Mouse (Mus musculus): ENCODE measurements around the gene Hps5. TPM values are rescaled to one million over a fixed set of nuclear protein-coding genes. Genes with fewer than 3 reads are reported as not detected.

Gene Hps5
- polyA plus RNA-seq, 1 experiment from 2014 or later: 13.7 TPM

DNA sequence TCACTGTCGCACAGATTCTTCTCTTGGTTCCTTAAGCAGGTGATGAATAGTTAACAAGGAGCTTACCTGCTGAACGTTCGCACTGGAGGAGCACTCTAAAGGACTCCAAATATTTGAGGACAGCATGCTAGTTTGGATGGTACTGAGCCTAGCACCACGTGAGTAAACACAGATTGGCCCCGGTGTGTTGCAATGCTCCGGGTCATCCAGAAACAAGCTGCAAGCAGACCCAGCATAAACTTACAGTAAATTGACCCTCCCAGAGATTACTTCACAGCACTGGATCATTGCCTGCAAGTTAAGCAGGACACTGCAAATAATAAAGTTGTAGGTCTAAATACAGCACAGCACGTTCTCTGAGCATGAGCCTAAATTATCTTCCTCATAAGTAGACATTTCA lies 76.3 kb downstream of the Hps5 start:
- WGBS: 82% methylated on average over 7 of the region's 7 CpGs
- ATAC-seq (replicated peaks): no peak

DNA sequence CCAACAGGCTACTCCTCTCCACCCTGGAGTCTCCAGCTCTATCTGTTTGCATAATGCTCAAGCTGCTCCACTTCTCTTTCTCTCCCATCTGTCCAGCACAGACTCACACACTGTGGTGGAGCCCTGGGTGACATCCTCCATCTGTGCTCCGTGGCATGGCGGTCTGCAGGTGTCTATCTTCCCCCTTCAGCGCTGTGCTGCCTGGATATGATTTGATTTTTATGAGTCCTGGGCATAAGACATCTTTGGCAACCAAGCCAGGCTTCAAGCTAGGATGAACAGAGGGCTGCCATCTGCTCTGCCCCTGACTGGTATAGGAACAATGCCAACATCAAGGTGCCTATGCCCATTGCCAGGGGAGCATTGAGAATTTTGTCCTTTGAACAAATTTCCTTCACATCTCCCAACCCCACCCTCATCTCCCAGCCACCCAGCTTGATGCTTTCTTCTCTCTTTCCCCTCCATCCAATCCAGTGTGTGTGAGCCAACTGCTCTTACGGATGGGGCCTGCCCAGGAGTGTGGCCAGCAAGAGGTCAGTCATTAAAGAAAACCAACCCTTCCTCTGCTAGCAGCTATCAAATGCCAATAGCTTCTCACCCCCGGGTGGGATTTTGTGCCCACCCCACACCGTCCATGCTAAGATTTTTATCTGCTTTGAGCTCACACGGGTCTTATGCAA lies 77.1 kb downstream of the Hps5 start:
- ATAC-seq (replicated peaks): no peak
- Histone ChIP-seq H3K27ac (no peak overlapping the region), H3K4me2 (no peak overlapping the region), H3K27me3 (replicated peaks) (no peaks in the 10 kb centered on the region; the same call in 1 of the 2 replicates), H3K4me3 (no peak overlapping the region), H3K9me3 (no peaks in the 10 kb centered on the region), H3K4me1 (no peaks in the 10 kb centered on the region), H3K9ac (no peak overlapping the region), H3K36me3 (replicated peaks) (no peaks in the 10 kb centered on the region)
- 83% methylated on average over 7 of the region's 7 CpGs for WGBS

More for the DNA sequence above, 76.3 kb downstream of the Hps5 start:
- Histone ChIP-seq H3K4me2 (no peak overlapping the region), H3K27me3 (replicated peaks) (no peaks in the 10 kb centered on the region; the same call in 1 of the 2 replicates), H3K27ac (no peak overlapping the region), H3K4me3 (no peak overlapping the region), H3K4me1 (no peaks in the 10 kb centered on the region), H3K9me3 (no peaks in the 10 kb centered on the region), H3K9ac (no peak overlapping the region), H3K36me3 (replicated peaks) (no peaks in the 10 kb centered on the region)

DNA sequence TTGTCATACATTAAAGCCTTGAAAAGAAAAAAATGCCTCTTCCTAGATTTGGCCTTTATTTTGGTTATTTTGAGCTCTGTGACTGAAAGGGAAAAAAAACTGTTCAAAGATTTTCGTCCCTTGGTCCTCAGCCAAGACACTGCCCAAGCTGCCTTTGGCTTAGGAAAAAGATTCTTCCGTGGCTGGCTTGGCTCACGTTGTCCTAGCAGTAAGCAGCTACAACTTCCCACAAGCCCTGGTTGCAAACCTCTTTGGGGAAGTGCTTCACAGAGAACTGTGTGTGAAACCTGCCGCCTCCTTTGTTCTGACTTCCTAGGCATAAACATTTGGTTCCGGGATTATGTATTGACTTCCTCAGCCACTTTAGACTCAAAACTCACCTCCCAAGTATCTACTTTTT lies 79.0 kb downstream of the Hps5 start:
- H3K27me3 ChIP-seq (replicated peaks): no peaks in the 10 kb centered on the region; the same call in 1 of the 2 replicates
- no peak overlapping the region for H3K9ac ChIP-seq
- H3K4me2 ChIP-seq: no peak overlapping the region
- H3K4me1 ChIP-seq: no peaks in the 10 kb centered on the region
- H3K36me3 ChIP-seq (replicated peaks): no peaks in the 10 kb centered on the region
- no peak overlapping the region for H3K4me3 ChIP-seq
- H3K9me3 ChIP-seq: no peaks in the 10 kb centered on the region
- no peak overlapping the region for H3K27ac ChIP-seq
- WGBS: 62% methylated on average over 5 of the region's 5 CpGs
- ATAC-seq (replicated peaks): no peak

DNA sequence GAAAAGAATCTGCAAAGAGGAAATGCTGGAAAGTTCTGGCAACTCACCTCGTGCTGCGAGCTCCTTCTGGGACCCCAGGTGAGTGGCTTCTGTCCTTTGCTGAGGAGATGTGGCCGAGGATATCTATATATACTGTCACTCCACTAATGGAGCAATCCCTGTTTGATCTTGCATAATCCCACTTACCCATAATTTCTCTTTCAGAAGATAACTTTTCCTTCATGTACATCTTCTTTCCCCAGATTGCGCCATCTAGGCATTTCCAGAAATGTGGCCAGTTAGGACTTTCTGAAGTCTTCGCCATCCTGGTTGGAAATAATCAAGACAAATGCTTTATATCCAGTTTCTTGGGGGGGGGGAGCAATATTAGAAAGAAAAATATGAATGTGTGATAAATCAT lies 80.3 kb downstream of the Hps5 start, which contains the start of gene Saa3:
Gene Saa3, minus strand, starts transcription at position 101 of the 400 bp plus-strand sequence.
- no peaks in the 10 kb centered on the region for H3K9me3 ChIP-seq
- no peak within 1 kb of the TSS for H3K4me2 ChIP-seq
- no peaks in the 10 kb centered on the region; the same call in 1 of the 2 replicates for H3K27me3 ChIP-seq (replicated peaks)
- no peaks in the 10 kb centered on the region for H3K36me3 ChIP-seq (replicated peaks)
- H3K4me1 ChIP-seq: no peaks in the 10 kb centered on the region
- H3K9ac ChIP-seq: no peak within 1 kb of the TSS
- H3K4me3 ChIP-seq: no peak within 1 kb of the TSS
- WGBS: 90% methylated on average over 5 of the region's 5 CpGs
- no peak for ATAC-seq (replicated peaks)
- H3K27ac ChIP-seq: no peak within 1 kb of the TSS

DNA sequence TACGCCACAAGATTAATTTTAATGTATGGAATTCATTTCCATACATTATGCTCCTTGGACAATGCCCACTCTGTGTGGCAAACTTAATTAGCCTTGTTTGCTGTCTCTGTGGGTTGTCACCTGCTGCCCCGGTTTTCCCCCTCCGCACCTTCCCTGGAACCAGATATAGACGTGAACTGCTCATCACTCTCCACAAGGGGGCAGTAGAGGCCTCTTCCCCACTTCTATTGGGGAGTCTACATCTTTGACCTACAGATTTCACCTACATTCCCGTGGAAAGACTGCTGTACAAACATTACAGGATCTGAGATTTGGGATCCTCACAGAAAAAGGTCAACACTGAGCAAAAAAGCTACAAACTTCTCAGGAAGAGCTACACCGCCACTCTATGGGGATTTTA lies 81.3 kb downstream of the Hps5 start:
- Histone ChIP-seq H3K27ac (no peak overlapping the region), H3K4me2 (no peak overlapping the region), H3K36me3 (replicated peaks) (no peaks in the 10 kb centered on the region), H3K4me1 (peaks cover 3% of the 10 kb centered on the region), H3K9me3 (no peaks in the 10 kb centered on the region), H3K9ac (no peak overlapping the region), H3K4me3 (no peak overlapping the region), H3K27me3 (replicated peaks) (no peaks in the 10 kb centered on the region)
- WGBS: 28% methylated on average over 6 of the region's 6 CpGs
- ATAC-seq (replicated peaks): no peak

DNA sequence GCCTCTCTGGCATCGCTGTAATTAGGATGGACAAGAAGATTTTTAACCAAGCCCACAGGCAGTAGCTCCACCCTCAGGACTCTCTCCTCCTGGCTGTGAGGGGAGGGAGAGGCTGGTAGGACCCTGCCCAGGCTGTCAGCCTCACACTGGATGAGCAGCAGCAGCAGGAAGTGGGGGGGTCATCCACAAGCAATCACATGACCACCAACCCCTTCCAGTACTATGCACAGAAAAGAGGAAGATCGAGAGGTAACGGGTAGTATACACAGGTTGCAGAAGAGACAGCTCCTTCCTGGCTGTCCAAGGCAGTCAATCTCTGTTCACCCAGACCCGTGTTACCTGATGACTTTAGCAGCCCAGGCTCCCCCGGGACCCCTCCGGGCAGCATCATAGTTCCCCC lies 83.6 kb downstream of the Hps5 start:
- no peaks in the 10 kb centered on the region for H3K9me3 ChIP-seq
- no peak for ATAC-seq (replicated peaks)
- no peak overlapping the region for H3K4me2 ChIP-seq
- WGBS: 78% methylated on average over 6 of the region's 6 CpGs
- H3K36me3 ChIP-seq (replicated peaks): no peaks in the 10 kb centered on the region
- no peak overlapping the region for H3K27ac ChIP-seq
- H3K27me3 ChIP-seq (replicated peaks): no peaks in the 10 kb centered on the region
- peaks cover 9% of the 10 kb centered on the region for H3K4me1 ChIP-seq
- H3K4me3 ChIP-seq: no peak overlapping the region
- no peak overlapping the region for H3K9ac ChIP-seq

Other genes starting within 250 kb of the Hps5 start
- gene Sergef, start 156.3 kb downstream of the Hps5 start, polyA plus RNA-seq (2015; fragmentation: Nextera tagmentation; extraction: Ambion mirVana): 42.9 and 45.6 TPM in 2 replicates
- 0.78 and 0.80 TPM in 2 replicates for gene Tph1, start 123.5 kb downstream of the Hps5 start, polyA plus RNA-seq (2015; fragmentation: Nextera tagmentation; extraction: Ambion mirVana)
- gene Saal1, start 85.4 kb downstream of the Hps5 start, polyA plus RNA-seq (2015; fragmentation: Nextera tagmentation; extraction: Ambion mirVana): 13.3 and 13.9 TPM in 2 replicates
- 0.15 TPM in 1 of 2 replicates, not detected in the other for gene Saa3, start 80.4 kb downstream of the Hps5 start, polyA plus RNA-seq (2015; fragmentation: Nextera tagmentation; extraction: Ambion mirVana)
- gene Saa4, start 63.5 kb downstream of the Hps5 start, polyA plus RNA-seq (2015; fragmentation: Nextera tagmentation; extraction: Ambion mirVana): not detected in 2 replicates
- gene Saa1, start 53.1 kb downstream of the Hps5 start, polyA plus RNA-seq (2015; fragmentation: Nextera tagmentation; extraction: Ambion mirVana): 0.30 and 0.31 TPM in 2 replicates
- not detected in 2 replicates for gene Saa2, start 44.3 kb downstream of the Hps5 start, polyA plus RNA-seq (2015; fragmentation: Nextera tagmentation; extraction: Ambion mirVana)
- 41.2 and 44.6 TPM in 2 replicates for gene Gtf2h1, start within 50 bp of the Hps5 start, polyA plus RNA-seq (2015; fragmentation: Nextera tagmentation; extraction: Ambion mirVana)
- 522 and 586 TPM in 2 replicates for gene Ldha, start 45.4 kb upstream of the Hps5 start, polyA plus RNA-seq (2015; fragmentation: Nextera tagmentation; extraction: Ambion mirVana)
- gene Ldhc, start 65.1 kb upstream of the Hps5 start, polyA plus RNA-seq (2015; fragmentation: Nextera tagmentation; extraction: Ambion mirVana): 0.15 TPM in 1 of 2 replicates, not detected in the other
- gene Tsg101, start 123.9 kb upstream of the Hps5 start, polyA plus RNA-seq (2015; fragmentation: Nextera tagmentation; extraction: Ambion mirVana): 370 and 380 TPM in 2 replicates
- gene Uevld, start 162.5 kb upstream of the Hps5 start, polyA plus RNA-seq (2015; fragmentation: Nextera tagmentation; extraction: Ambion mirVana): 5.4 and 6.5 TPM in 2 replicates
- not detected in 2 replicates for gene Gm9999, start 187.5 kb upstream of the Hps5 start, polyA plus RNA-seq (2015; fragmentation: Nextera tagmentation; extraction: Ambion mirVana)
- gene Spty2d1, start 212.3 kb upstream of the Hps5 start, polyA plus RNA-seq (2015; fragmentation: Nextera tagmentation; extraction: Ambion mirVana): 7.1 and 8.1 TPM in 2 replicates